Mouse (Mus musculus) CD8-positive naive resting alpha-beta T cell, adult 2 months (primary cell): ENCODE data around the gene Gm28372.

Source experiments
- DNase-seq, 2 experiments: peaks; one replicate each; pipeline ENCODE4 v3.0.0; 2022; ENCODE audit warnings: low read depth in 2 of 2, low spot score in 2 of 2

Gene Gm28372

DNA sequence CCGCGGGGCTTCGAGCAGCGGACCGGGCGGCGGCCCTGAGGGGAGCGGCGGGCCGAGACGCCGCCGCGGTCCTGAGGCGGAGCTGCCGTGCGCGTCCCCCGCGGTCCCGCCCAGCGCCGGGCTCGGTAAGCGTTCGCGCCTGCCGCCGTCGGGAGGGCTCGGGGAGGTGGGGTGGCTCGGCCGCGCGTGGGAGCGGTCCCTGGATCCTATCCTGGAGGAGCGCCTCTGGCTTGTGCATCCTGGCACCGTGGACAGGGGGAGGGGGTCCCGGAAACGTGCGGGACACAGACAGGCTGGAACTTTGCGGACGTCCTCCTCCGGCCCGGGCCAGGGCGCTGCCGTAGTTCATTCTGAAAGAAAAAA lies 45.4 kb downstream of the Gm28372 start:
- peak in 1 of 2 experiments; percentile 46 for DNase-seq

GRCm38 (mm10) chr2:130451086-130451726 lies 46.2 kb downstream of the Gm28372 start:
- DNase-seq = no peak

GRCm38 (mm10) chr2:130451727-130452090 lies 46.7 kb downstream of the Gm28372 start:
- no peak for DNase-seq

DNA sequence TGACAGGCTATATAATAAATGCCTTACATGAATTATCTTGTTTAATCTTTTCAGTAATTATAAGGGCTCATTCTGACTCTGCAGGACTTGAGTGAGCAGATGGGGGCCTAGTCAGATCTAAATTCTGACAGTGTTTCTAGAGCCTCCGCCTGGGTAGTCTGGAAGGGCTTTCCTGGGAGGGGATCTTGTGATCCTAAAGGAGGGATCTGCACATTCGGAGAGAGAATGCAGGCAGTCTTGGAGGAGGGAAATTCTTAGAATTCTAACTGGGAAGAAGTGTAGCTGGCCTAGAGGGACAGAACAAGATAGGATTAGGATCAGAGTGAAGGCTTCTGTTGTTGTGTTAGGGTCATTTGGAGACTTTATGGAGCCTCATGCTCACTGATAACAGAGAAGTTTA lies 47.2 kb downstream of the Gm28372 start:
- no peak for DNase-seq

DNA sequence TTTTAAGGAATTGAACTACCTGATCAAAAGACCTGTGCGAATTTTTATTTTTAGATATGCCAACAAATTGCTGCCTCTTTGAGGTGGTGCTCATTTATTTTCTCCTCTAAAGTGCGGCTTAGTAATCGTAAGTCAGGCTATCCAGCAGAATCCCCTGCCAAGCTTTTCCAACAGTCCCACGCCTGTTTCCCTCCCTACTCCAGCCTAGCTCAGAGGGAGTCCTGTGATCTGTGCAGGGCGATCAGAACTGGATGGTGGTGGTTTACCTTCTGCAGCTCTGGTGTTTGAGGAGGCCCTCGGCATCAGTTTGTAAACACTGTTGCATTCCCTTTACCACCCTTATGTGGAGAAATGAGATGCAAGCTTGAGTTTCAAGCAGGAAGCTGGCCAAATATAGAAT lies 48.4 kb downstream of the Gm28372 start:
- no peak for DNase-seq

- DNase-seq = no peak
Measured at GRCm38 (mm10) chr2:130454748-130455370, 49.8 kb downstream of the Gm28372 start.
